Mouse (Mus musculus): ENCODE results near the gene Miga1.
"Not testable (repeated sequence)": the region's sequence is repeated elsewhere in the genome, so short reads cannot be mapped to it uniquely, and the experiment has no call there.

- TF ChIP-seq CTCF (IDR thresholded peaks at IDR 0.05; ENCODE audit: extremely low read depth, insufficient read length, insufficient replicate concordance, low read depth, low read length): peak; percentile 52; the same call in 1 of the 2 replicates
- TF ChIP-seq POLR2A (IDR thresholded peaks at IDR 0.05; ENCODE audit: low read depth, low read length): not testable (repeated sequence)
Measured at GRCm38 (mm10) chr3:152259409-152259808, 80.8 kb downstream of the Miga1 start.
